Mouse (Mus musculus) small intestine, adult 2 months (tissue): ENCODE measurements at regions not wholly inside any gene's neighbourhood (a gene's known extent, or its start where the extent isn't known, plus 50 kb on each side); places are given as distances from the start of the nearest gene placed in this dataset.

ENCODE experiments used
- H3K27ac ChIP-seq: fragments of 200-500 bp; 2 replicates; pipeline ENCODE4 v1.5.1; 2012; ENCODE audit warnings: low read depth, low read length, control low read depth, inconsistent platforms; ENCODE audit not compliant: insufficient read depth
- H3K27me3 ChIP-seq: fragments of 200-500 bp; 2 replicates; pipeline ENCODE4 v1.6.1; 2012; ENCODE audit warnings: mild to moderate bottlenecking, moderate library complexity, low read length, inconsistent platforms; ENCODE audit not compliant: control insufficient read depth, insufficient read depth
- H3K36me3 ChIP-seq: fragments of 200-500 bp; 2 replicates; pipeline ENCODE4 v1.6.1; 2012; ENCODE audit warnings: mild to moderate bottlenecking, low read length, control low read depth, inconsistent platforms; ENCODE audit not compliant: control insufficient read depth, insufficient read depth
- H3K4me1 ChIP-seq: fragments of 200-500 bp; 2 replicates; pipeline ENCODE4 v1.6.1; 2012; ENCODE audit warnings: low read length, inconsistent platforms, mixed read lengths; ENCODE audit not compliant: control insufficient read depth, insufficient read depth, insufficient read length
- H3K4me3 ChIP-seq: fragments of 200-500 bp; 2 replicates; pipeline ENCODE4 v1.5.1; 2012; ENCODE audit warnings: low read depth, mild to moderate bottlenecking, control low read depth, inconsistent platforms, low read length, moderate library complexity
- CTCF ChIP-seq: fragments of 200-500 bp; IDR thresholded peaks from 2 replicates; pipeline ENCODE4 v1.5.1; 2012; ENCODE audit warnings: low read depth, mild to moderate bottlenecking, control low read depth, inconsistent platforms, low read length, moderate library complexity, mixed read lengths; ENCODE audit not compliant: insufficient replicate concordance, insufficient read length; ENCODE audit errors: extremely low read depth
- POLR2A ChIP-seq: fragments of 200-500 bp; IDR thresholded peaks from 2 replicates; pipeline ENCODE4 v1.6.1; 2012; ENCODE audit warnings: low read depth, mild to moderate bottlenecking, control low read depth, inconsistent platforms, low read length, moderate library complexity
- WGBS: fragments of 180-500 bp; shearing (Covaris S2); methylation state at CpG from one replicate; pipeline ENCODE4 v1.1.7; 2018; 5-methylcytosine and 5-hydroxymethylcytosine counted together

- H3K27me3 ChIP-seq = no peaks in the 10 kb centered on the region
- TF ChIP-seq CTCF (no peak), POLR2A (no peak)
- 67% methylated on average over 4 of the region's 4 CpGs for WGBS
- H3K4me1 ChIP-seq = peaks cover 9% of the 10 kb centered on the region; the same call in 1 of the 2 replicates
- no peak overlapping the region for H3K27ac ChIP-seq
- H3K4me3 ChIP-seq = no peak overlapping the region
- H3K36me3 ChIP-seq = no peaks in the 10 kb centered on the region
These were observed 111.0 kb upstream of the Tnfaip3 start for GRCm38 (mm10) chr10:19126438-19126837.

GRCm38 (mm10) chr10:19123691-19124090 is 108.2 kb upstream of the Tnfaip3 start:
- WGBS = 82% methylated on average over 7 of the region's 7 CpGs
- Histone ChIP-seq H3K27me3 (no peaks in the 10 kb centered on the region), H3K4me1 (peaks cover 12% of the 10 kb centered on the region; the same call in 1 of the 2 replicates), H3K4me3 (no peak overlapping the region), H3K27ac (no peak overlapping the region), H3K36me3 (no peaks in the 10 kb centered on the region)
- no peak for TF ChIP-seq POLR2A
- no peak for TF ChIP-seq CTCF

GRCm38 (mm10) chr10:19122221-19122620 is 106.8 kb upstream of the Tnfaip3 start:
- Histone ChIP-seq H3K4me3 (no peak overlapping the region), H3K4me1 (peaks cover 13% of the 10 kb centered on the region; the same call in 1 of the 2 replicates), H3K27ac (no peak overlapping the region), H3K27me3 (no peaks in the 10 kb centered on the region), H3K36me3 (no peaks in the 10 kb centered on the region)
- TF ChIP-seq CTCF (no peak), POLR2A (no peak)
- WGBS = 52% methylated on average over 6 of the region's 6 CpGs

GRCm38 (mm10) chr10:19119281-19120049 is 104.0 kb upstream of the Tnfaip3 start:
- Histone ChIP-seq H3K27me3 (no peaks in the 10 kb centered on the region), H3K4me3 (no peak overlapping the region), H3K36me3 (no peaks in the 10 kb centered on the region), H3K27ac (no peak overlapping the region), H3K4me1 (peaks cover 16% of the 10 kb centered on the region; the same call in 1 of the 2 replicates)
- 35% methylated on average over 8 of the region's 8 CpGs for WGBS
- TF ChIP-seq POLR2A (no peak), CTCF (no peak)

GRCm38 (mm10) chr10:19118569-19119280 is 103.3 kb upstream of the Tnfaip3 start:
- no peak for TF ChIP-seq CTCF
- no peak for TF ChIP-seq POLR2A
- 41% methylated on average over 5 of the region's 5 CpGs for WGBS
- Histone ChIP-seq H3K4me3 (no peak overlapping the region), H3K4me1 (peaks cover 12% of the 10 kb centered on the region; the same call in 1 of the 2 replicates), H3K36me3 (no peaks in the 10 kb centered on the region), H3K27me3 (no peaks in the 10 kb centered on the region), H3K27ac (no peak overlapping the region; the same call in 1 of the 2 replicates)

GRCm38 (mm10) chr10:19117071-19117605 is 101.7 kb upstream of the Tnfaip3 start:
- WGBS = 46% methylated on average over 9 of the region's 9 CpGs
- TF ChIP-seq CTCF = no peak
- Histone ChIP-seq H3K27me3 (no peaks in the 10 kb centered on the region), H3K4me3 (no peak overlapping the region), H3K27ac (no peak overlapping the region), H3K4me1 (peaks cover 13% of the 10 kb centered on the region; the same call in 1 of the 2 replicates), H3K36me3 (no peaks in the 10 kb centered on the region)

GRCm38 (mm10) chr10:19112459-19112858 is 97.0 kb upstream of the Tnfaip3 start:
- Histone ChIP-seq H3K27me3 (no peaks in the 10 kb centered on the region), H3K27ac (no peak overlapping the region), H3K36me3 (no peaks in the 10 kb centered on the region), H3K4me3 (no peak overlapping the region), H3K4me1 (peaks cover 11% of the 10 kb centered on the region; the same call in 1 of the 2 replicates)
- TF ChIP-seq POLR2A (no peak), CTCF (no peak)
- 41% methylated on average over 2 of the region's 2 CpGs for WGBS
